Mouse (Mus musculus) kidney, embryonic 14.5 days (tissue): ENCODE data around the gene Pmepa1. TPM values are rescaled to one million over a fixed set of nuclear protein-coding genes. Genes with fewer than 3 reads are reported as not detected.
A peak's percentile ranks its signal among the peaks of the same experiment; 100 is the strongest.

Source experiments
- ATAC-seq: fragments of 200-750 bp; cut with Nextera tagmentation; 2 replicates; pipeline ENCODE4 v1.8.0; 2017; ENCODE audit warnings: moderate number of reproducible peaks, mild to moderate bottlenecking, moderate TSS enrichment, moderate library complexity; ENCODE audit not compliant: low FRiP score, low TSS enrichment
- H3K27ac ChIP-seq: fragments of 300-500 bp; sonication (generic); 2 replicates; pipeline ENCODE4 v1.5.1; 2014; ENCODE audit warnings: low read depth, mild to moderate bottlenecking, low read length, moderate library complexity, mixed read lengths
- H3K27me3 ChIP-seq: fragments of 300-500 bp; sonication (generic); 2 replicates; pipeline ENCODE4 v1.6.1; 2014; ENCODE audit warnings: mild to moderate bottlenecking, low read length; ENCODE audit not compliant: control insufficient read depth, insufficient read depth
- H3K36me3 ChIP-seq: fragments of 300-500 bp; sonication (generic); 2 replicates; pipeline ENCODE4 v1.6.1; 2014; ENCODE audit warnings: low read length, mixed read lengths; ENCODE audit not compliant: control insufficient read depth, insufficient read depth
- H3K4me1 ChIP-seq: fragments of 300-500 bp; sonication (generic); 2 replicates; pipeline ENCODE4 v1.6.1; 2014; ENCODE audit warnings: low read length, mixed read lengths; ENCODE audit not compliant: control insufficient read depth, insufficient read depth
- H3K4me2 ChIP-seq: fragments of 300-500 bp; sonication (generic); replicated peaks from 2 replicates; pipeline ENCODE4 v1.6.1; 2014; ENCODE audit warnings: low read depth, mild to moderate bottlenecking, low read length
- H3K4me3 ChIP-seq: fragments of 300-500 bp; sonication (generic); 2 replicates; pipeline ENCODE4 v1.5.1; 2014; ENCODE audit warnings: mild to moderate bottlenecking, low read length
- H3K9ac ChIP-seq: fragments of 300-500 bp; sonication (generic); 2 replicates; pipeline ENCODE4 v1.6.1; 2014; ENCODE audit warnings: low read depth, mild to moderate bottlenecking, low read length, moderate library complexity
- H3K9me3 ChIP-seq: fragments of 300-500 bp; sonication (generic); 2 replicates; pipeline ENCODE4 v1.6.1; 2016; ENCODE audit warnings: low read length; ENCODE audit not compliant: control insufficient read depth
- WGBS: fragments of 180-500 bp; shearing (Covaris S2); extraction: QIAGEN DNeasy Blood & Tissue Kit; methylation state at CpG from one replicate; pipeline ENCODE4 v1.1.7; 2014; 5-methylcytosine and 5-hydroxymethylcytosine counted together
- polyA plus RNA-seq: library from polyadenylated mRNA; unstranded; fragments of >200 nt; fragmentation: Nextera tagmentation; extraction: Ambion mirVana; gene quantifications from 2 replicates; pipeline ENCODE4 v1.2.1, GENCODE M21; 2014

The Pmepa1 gene
- polyA plus RNA-seq, 1 experiment from 2014 or later: 4.9 TPM

DNA sequence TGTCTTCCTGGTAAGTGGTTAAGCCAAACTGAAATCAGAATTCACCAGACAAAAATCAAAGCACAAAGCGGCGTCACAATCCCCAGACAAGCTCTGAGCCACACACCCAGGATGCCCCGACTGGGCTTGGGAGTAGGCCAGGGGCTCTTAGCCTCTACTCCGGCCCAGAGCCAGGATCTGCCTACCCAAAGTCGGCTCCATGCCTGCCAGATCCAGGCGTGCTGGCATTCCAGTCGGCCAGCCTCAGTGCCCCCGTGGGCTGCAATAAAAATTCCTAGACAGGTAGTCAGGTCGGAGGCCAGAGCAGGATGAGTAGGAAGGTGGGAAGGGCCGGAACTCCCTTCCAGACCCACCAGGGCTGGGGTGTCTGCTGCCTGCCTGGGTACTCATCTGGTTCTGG, 14.8 kb downstream of the Pmepa1 start:
- no peak for ATAC-seq
- H3K36me3 ChIP-seq: no peaks in the 10 kb centered on the region
- H3K4me3 ChIP-seq: no peak overlapping the region
- no peak overlapping the region for H3K9ac ChIP-seq
- no peaks in the 10 kb centered on the region for H3K9me3 ChIP-seq
- H3K4me2 ChIP-seq: no peak overlapping the region
- H3K4me1 ChIP-seq: peaks cover 76% of the 10 kb centered on the region
- no peaks in the 10 kb centered on the region for H3K27me3 ChIP-seq
- no peak overlapping the region for H3K27ac ChIP-seq
- 65% methylated on average over 10 of the region's 10 CpGs for WGBS

DNA sequence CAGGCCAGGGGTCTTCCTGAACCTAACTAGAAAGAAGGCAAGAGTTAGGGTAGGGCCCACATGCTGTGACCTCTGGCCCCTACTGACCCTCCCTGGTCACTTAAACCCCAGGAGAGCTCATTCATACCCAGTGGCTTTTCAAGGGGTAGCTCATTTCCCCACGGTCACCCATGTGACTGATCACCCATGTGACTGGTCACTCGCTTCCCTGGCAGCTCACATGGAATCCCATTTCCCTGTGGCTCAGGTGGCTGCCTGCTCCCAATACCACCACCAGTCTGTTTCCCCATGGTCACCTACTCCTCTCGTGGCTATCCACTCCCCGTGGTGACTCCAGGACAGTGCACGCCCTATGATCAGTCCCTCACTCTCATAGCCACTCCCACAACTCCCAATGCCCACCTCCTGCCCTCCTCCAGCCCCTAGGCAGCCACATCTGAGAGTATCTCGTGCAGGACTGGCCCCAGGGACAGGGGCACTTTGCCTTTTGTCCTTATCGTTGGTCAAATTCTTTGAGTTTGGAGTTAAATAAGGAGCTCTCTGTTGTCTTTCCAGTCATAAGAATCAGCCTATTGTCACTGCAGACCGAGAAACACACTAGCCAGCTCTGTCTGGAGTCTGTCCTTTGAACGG, 17.8 kb downstream of the Pmepa1 start:
- Histone ChIP-seq H3K27me3 (no peaks in the 10 kb centered on the region), H3K9ac (no peak overlapping the region), H3K9me3 (no peaks in the 10 kb centered on the region), H3K4me3 (no peak overlapping the region), H3K4me1 (peaks cover 71% of the 10 kb centered on the region), H3K36me3 (no peaks in the 10 kb centered on the region), H3K27ac (no peak overlapping the region), H3K4me2 (no peak overlapping the region)
- WGBS: 43% methylated on average over 9 of the region's 9 CpGs
- ATAC-seq: no peak

DNA sequence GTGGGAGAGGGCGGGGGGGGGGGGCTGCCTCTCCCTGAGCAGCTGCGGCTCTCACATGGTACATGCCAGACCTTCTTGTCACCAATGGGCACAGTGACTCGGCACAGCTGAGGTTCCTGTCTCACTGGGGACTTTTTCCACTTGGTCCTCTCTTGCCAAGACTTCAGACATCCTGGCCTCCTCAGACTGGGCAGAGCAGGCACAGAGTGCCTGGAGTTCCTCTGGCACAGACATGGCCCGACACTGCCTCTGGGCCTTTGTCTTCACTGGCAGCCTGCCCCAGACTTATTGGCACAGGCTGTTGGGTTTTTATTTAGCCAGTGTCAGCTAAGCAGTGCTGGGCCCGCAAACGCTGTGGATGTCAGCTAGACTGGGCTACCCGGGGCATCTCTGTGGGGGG, 18.7 kb downstream of the Pmepa1 start:
- no peak overlapping the region for H3K9ac ChIP-seq
- no peak overlapping the region for H3K4me3 ChIP-seq
- no peaks in the 10 kb centered on the region for H3K36me3 ChIP-seq
- WGBS: 66% methylated on average over 7 of the region's 7 CpGs
- no peaks in the 10 kb centered on the region for H3K9me3 ChIP-seq
- H3K27ac ChIP-seq: no peak overlapping the region
- no peak for ATAC-seq
- H3K4me2 ChIP-seq: no peak overlapping the region
- no peaks in the 10 kb centered on the region for H3K27me3 ChIP-seq
- peaks cover 77% of the 10 kb centered on the region for H3K4me1 ChIP-seq

DNA sequence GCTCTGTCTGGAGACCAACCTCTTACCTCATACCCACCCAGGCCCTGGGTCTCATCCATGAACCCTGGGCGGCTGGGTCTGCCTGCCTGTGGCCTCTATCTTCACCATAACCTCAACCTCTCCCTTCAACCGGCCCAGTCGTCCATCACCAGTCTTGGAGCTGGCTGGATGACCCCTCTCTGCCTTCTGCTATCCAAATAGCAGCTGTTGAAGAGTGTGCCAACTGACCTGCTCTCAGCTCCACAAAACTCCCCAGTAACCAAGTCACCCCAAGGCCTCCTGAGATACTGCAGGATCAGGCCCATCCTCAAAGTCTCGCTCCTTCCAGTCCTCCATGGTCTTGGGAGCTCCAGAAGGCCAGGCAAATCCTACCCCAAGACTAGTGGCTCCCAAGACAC, 19.8 kb downstream of the Pmepa1 start:
- H3K4me2 ChIP-seq: no peak overlapping the region
- peaks cover 78% of the 10 kb centered on the region for H3K4me1 ChIP-seq
- H3K36me3 ChIP-seq: no peaks in the 10 kb centered on the region
- no peaks in the 10 kb centered on the region for H3K27me3 ChIP-seq
- H3K9ac ChIP-seq: no peak overlapping the region
- H3K27ac ChIP-seq: peak overlapping the region; percentile 42; the same call in 1 of the 2 replicates
- 61% methylated on average over 4 of the region's 4 CpGs for WGBS
- no peaks in the 10 kb centered on the region for H3K9me3 ChIP-seq
- no peak overlapping the region for H3K4me3 ChIP-seq
- no peak for ATAC-seq

DNA sequence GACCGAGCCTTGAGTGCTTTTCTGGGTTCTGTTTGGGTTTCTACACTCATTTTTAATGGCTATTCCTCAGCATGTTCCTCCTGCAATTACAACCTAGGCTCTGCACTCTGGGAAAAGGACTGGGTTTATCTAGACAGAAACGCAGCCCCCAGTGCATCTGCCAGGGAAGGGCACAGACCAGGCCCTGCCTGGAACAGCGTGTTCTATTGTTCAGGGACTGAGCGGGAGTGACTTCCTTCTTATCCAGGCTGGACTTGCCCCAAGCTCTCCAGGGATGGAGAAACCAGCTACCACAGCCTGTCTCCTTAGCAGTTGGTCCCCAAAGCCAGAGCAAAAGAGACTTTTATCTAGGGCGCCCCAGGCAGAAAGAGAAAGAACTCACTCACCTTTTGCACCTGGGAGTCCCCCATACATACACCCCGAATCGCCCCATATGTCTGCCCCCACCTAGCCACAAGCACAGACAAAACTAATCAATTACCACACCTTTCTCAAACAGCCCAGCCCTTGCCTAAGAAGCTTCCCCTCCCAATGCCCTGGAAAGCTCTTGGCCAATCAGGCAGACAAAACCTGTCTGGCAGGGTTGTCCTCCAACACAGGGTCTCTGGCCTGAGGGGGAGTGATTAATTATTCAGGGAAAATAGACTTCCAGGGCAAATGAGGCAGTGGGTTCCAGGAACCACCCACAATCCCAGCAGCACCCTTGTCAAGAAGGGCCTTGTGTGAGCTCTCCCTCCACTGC, 20.4 kb downstream of the Pmepa1 start:
- 73% methylated on average over 7 of the region's 7 CpGs for WGBS

DNA sequence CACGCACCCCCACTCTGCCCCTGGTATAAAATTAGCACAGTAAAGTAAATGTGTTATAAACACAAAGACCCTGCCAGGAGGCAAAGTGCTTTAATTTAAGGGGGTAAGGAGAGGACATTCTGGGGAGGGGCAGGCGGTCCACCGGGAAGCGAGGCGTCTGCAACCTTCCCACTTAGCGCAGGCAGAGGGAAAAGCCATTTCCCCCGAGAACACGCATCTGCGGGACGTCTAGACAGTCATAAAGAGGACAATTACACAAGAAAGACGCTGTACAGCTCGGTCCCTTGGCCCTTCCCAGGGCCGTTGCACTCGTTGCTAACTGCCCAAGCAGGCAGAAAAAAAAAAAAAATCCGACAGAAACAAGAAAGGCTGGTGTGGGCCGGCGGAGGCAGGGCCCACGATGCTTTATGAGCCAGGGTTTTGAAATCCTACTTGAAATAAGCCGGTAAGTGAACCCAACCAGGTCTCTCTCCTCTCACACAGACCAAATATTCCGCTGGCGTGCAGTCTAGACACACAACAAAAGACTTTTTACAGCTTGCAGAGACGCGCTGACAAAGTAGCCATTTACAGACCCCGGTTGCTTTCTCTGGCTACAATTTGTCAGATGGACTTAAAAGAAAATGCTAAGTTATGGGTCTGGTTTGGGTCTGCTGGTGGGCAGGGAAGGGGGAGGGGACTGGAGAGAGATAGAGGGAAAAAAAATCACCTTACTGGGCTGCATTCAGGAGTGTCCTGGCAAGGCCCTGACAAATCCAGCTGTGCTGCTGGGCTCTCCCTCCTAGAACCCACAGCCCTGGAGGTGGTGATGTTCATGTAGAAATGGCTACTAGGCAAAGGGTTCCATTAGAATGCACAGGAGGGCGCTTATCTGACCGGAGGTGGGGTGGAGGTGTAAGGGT, 22.3 kb downstream of the Pmepa1 start:
- Histone ChIP-seq H3K4me2 (0 out of 2 replicates have a peak overlapping the region, but pooled peaks have one; percentile 17), H3K27ac (peak overlapping the region; percentile 18; the same call in 1 of the 2 replicates), H3K36me3 (no peaks in the 10 kb centered on the region), H3K9ac (peak overlapping the region; percentile 25; the same call in 1 of the 2 replicates), H3K4me3 (no peak overlapping the region), H3K9me3 (no peaks in the 10 kb centered on the region), H3K4me1 (peaks cover 85% of the 10 kb centered on the region), H3K27me3 (no peaks in the 10 kb centered on the region)
- WGBS: 19% methylated on average over 26 of the region's 26 CpGs
- ATAC-seq: no peak

More for the DNA sequence above, 20.4 kb downstream of the Pmepa1 start:
- H3K4me1 ChIP-seq: peaks cover 78% of the 10 kb centered on the region
- H3K9ac ChIP-seq: no peak overlapping the region
- no peaks in the 10 kb centered on the region for H3K36me3 ChIP-seq
- no peaks in the 10 kb centered on the region for H3K27me3 ChIP-seq
- H3K4me3 ChIP-seq: no peak overlapping the region
- ATAC-seq: no peak
- H3K4me2 ChIP-seq: no peak overlapping the region
- peak overlapping the region; percentile 43; the same call in 1 of the 2 replicates for H3K27ac ChIP-seq
- H3K9me3 ChIP-seq: no peaks in the 10 kb centered on the region

DNA sequence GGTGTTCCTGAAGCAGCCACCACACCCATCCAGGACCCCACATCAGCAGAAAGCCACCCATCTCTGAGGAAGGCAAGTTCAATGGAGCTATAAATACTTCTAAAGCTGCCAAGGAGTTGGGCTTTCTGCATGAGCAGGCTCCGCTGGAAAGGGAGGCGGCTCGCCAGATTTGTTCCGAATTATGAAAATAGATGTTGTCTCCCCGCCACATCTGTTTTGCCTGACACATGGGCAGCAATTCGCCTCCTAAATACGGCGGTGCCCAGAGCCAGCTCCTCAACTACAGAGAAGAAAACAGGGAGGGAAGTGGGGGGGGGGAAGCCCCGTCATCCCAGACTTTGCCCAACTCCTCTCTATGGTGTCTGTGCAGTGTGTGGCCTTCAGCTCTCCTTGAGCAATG, 24.7 kb downstream of the Pmepa1 start:
- no peak overlapping the region for H3K4me2 ChIP-seq
- no peaks in the 10 kb centered on the region for H3K36me3 ChIP-seq
- H3K9me3 ChIP-seq: no peaks in the 10 kb centered on the region
- 50% methylated on average over 9 of the region's 9 CpGs for WGBS
- no peak overlapping the region for H3K9ac ChIP-seq
- peaks cover 90% of the 10 kb centered on the region for H3K4me1 ChIP-seq
- no peaks in the 10 kb centered on the region for H3K27me3 ChIP-seq
- no peak overlapping the region for H3K4me3 ChIP-seq
- no peak overlapping the region for H3K27ac ChIP-seq
- no peak for ATAC-seq

DNA sequence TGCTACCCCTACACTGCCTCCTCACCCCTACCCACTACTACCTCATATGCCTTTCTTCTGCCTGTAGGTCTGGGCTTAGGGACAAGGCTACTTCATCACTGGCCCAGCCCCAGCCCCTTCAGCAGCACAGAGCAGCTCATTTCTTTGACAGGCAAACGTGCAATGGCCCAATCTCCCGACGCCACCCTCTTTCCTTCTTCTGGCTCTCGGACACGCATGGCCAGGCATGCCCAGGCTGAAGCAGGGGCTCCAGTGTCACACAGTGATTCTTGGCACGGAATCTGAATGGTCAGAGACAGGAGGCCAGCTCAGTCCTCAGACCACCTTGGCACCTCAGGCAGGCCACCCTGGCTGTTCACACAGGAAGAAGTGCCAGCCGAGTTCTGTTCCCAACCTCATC, 25.2 kb downstream of the Pmepa1 start:
- H3K36me3 ChIP-seq: no peaks in the 10 kb centered on the region
- no peak overlapping the region for H3K4me2 ChIP-seq
- no peaks in the 10 kb centered on the region for H3K9me3 ChIP-seq
- H3K27me3 ChIP-seq: no peaks in the 10 kb centered on the region
- H3K27ac ChIP-seq: no peak overlapping the region
- ATAC-seq: no peak; the same call in 1 of the 2 replicates
- H3K4me1 ChIP-seq: peaks cover 91% of the 10 kb centered on the region
- no peak overlapping the region for H3K4me3 ChIP-seq
- H3K9ac ChIP-seq: no peak overlapping the region
- WGBS: 34% methylated on average over 7 of the region's 7 CpGs
